Mouse (Mus musculus): ENCODE measurements around the gene Mcur1.

DNA sequence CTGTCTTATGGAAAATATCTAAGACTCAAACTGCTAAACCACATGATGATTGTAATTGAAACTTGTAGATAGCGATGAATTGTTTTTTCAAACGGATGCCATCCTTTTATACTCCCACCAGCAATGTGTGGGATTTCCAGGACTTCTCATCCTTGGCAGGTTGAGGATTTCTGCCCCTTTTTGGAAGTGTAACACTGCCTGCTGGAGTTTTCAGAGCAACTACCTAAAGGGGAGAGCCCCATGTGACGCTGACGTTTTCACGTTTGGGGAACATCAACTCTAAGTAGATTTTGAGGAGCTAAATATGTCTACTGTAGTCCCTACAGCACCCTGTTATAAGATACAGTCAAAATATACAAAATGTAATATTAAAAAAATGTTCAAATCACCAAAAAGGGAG is 2.7 kb upstream of the Mcur1 start:
- TF ChIP-seq CTCF (IDR thresholded peaks at IDR 0.05; ENCODE audit: low read depth) (no peak), EP300 (IDR thresholded peaks at IDR 0.05; ENCODE audit: low read depth) (no peak)

Measured in liver, embryonic 14.5 days (tissue).